Mouse (Mus musculus) retina, embryonic 14.5 days (tissue): Measurements from ENCODE around the gene Acoxl.

Experiments
- DNase-seq: peaks from one replicate; pipeline ENCODE4 v3.0.0-alpha.2; 2015; ENCODE audit warnings: low spot score

The Acoxl gene

DNA sequence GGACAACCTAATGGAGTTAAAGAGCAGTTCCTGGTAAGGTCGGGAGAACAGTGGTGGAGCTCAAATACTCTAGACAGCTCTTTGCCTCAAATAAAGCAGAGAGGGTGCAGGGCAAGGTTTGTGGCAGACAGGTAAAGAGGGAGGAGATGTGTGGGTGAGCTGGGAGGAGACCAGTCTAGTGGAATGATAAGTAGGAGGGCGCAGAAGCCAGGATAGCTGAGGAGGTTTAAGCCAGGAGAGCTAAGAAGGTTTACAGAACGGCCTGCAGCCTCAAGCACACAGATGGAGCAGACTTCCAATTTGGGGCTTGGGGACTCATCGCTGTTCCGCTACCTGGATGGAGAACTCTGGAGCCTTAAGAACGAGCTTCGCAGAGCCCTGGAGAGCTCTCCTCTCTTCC, at the start of gene Acoxl:
TSS of gene Acoxl (plus strand) at position 301 of the 400 bp plus-strand sequence.
- DNase-seq = no peak

DNA sequence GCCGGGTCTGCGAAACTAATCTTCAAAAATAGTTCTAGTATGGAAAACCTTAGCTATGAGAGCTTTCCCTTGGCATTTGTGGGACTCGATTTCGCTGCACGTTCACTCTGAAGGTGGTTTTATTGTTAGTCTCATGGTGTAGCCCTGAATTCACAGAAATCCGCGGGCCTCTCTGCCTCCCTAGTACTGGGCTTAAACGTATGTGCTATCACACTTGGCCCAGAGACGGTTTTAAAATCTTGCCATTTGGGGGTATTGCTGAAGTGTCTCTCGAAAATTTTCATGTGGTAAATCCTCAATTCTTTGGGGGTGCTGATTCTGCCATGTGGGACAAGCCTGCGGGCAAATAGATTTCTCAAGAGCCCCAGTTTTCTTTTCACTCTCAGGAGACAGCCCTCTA, 49.5 kb upstream of the Acoxl start:
- DNase-seq = no peak

DNA sequence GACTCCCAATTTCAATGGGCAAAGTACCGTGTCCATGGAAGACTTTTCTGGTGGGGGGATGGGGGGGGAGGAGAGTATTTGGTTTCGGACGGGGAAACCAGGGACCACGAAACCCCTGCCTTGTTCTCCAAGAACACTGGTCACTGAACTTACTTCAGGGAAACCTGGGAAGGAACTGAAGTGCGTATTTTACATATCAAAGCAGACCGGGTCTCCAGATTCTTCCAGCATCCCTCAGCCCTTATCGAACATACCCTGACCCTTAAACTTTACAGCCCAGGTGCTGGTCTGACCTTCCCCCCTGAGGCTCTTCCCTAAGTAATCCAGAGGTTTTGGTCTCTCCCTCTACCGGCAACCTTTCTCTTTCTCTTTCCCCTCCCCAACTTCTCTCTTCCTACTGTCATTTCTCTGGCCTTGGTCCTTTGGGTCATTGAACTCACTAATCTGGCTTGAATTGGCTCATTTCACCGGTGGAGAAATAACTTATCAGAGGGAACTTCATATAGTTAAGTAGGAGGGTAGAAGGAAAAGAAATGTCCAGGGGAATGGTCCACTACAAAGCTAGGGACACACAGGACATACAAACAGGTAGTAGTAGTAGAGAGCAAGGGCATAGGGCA, 48.9 kb upstream of the Acoxl start:
- no peak for DNase-seq

DNA sequence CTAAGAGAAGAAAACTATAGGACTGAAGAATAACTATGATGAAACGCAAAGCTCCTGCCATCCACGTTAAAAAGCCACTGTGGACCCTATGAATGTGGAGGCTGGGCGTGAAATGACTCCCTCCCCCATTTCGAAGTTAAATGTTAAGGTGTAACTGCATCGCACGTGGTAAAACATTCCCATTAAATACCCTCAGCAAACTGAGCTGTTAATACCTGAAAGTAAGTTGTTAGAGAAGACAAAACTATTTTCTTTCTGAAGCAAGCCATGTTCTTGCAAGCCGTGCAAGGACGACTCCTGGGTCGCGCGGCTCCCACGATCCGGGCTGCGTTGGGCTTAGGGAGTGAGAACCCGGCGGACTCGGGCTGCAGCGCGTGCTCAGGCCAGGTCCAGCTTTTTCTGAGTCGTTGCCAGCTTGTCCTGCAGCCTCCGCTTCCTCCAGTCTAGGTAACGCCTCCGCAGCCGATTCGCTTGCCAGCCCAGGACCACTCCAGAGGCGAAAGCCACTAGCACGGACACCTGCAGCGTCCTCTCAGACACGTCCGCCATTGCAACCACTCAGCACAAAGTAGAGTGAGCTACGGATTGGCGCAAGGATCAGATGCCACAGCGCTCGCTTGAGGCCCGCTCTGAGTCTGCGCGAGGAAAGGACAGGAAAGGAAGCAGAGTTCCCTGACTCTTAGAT, 46.6 kb upstream of the Acoxl start, which contains the start of gene Mtln:
TSS of gene Mtln (minus strand) at position 570 of the 685 bp plus-strand sequence.
- DNase-seq = peak; percentile 93

DNA sequence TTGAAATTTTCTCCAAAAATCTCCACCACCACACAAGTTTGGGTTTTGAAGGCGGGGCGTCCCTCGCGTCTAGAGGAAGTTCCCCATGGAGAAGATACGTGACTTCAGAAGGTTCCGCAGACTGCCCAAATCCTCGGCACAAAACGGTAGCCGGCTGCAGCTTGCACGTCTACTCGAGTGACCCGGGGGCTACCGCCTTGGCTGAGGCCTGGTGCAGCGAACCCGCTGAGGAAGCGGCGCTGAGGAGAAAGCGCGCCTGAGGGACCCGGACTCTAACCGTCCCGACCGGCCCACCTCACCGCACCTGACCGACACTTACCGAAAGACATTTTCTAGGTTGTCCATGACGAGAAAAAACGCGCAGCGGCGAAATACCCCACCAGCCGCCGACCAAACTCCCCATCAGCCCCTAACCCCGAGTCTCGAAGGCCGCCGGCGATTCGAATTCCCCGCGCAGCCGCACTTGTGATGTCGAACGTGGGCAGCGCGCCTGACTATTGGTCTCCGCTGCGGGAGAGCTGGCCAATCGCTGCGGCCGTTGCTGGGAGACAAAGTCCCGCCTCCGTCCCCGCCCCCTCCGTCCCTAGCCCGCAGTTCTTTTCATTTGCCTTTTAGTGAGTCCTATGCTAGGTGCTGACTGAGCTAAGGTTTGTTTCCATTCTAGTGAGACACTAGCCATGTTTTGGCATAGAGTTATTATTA, 7.1 kb upstream of the Acoxl start, which contains the start of gene Bub1:
TSS of gene Bub1 (minus strand) at position 465 of the 702 bp plus-strand sequence.
- peak; percentile 97 for DNase-seq

DNA sequence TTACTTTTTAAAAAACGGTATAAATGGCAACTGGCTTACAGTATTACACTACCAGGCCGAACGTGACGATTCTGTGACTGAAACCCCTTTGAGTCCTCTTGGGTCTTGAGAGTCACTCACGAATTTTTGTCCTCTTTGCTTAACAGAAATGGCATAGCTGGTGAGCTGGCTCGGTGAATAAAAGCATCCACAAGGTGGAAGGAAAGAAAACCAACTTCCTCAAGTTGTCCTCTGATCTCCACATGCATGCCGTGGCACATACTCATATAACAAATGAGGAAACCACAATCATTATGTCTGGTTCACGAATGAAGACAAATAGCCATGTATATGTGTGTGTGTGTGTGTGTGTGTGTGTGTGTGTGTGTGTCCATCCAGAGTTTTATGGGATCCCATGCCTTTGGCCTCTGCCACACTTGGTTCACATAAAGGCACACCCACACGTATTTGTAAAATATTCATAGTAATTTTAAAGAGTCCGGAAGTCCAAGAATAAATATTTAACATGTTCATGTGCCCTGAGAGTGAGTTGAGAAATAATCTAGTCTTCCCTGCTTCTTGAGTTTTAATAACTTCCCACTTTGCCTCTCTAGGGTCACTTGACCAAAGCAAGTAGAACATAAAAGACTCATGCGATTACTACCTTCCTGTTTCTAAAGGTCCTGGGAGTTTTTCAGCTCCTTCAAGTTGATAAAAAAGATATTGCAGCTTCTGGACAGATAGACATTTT, 6.4 kb upstream of the Acoxl start:
- no peak for DNase-seq

DNA sequence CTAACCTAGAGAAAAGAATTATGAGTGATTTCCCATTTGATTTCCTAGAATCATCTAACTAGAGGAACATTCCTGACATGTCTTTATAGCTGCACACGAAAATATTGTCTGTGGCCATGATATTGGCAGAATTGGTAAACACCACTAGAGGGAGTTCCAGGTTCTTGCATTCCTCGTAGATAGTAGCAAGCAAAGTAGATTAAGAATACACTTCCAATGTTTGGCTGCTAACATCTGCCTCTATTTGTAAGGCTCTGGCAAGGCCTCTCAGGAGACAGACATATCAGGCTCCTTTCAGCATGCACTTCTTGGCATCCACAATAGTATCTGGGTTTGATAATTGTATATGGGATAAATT, 5.9 kb upstream of the Acoxl start:
- DNase-seq = peak; percentile 66

DNA sequence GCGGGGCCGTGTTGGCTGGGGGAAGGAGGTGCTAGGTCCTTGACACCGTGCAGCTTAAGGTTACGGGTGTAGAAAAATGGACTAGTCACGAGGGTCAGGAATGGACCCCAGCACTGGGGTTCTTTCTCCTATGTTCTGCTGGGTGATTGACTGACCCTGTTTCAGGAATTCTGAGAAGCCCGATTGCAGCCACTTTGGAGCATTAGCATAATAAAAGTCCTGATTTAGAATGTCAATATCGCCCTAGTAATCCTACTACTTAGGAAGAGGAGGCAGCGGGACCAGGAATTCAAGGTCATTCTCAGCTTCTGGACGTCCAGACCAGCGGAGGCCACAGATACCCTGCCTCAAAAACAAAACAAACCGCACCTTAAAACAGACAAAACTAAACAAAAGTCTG, 749 bp downstream of the Acoxl start:
- no peak for DNase-seq

DNA sequence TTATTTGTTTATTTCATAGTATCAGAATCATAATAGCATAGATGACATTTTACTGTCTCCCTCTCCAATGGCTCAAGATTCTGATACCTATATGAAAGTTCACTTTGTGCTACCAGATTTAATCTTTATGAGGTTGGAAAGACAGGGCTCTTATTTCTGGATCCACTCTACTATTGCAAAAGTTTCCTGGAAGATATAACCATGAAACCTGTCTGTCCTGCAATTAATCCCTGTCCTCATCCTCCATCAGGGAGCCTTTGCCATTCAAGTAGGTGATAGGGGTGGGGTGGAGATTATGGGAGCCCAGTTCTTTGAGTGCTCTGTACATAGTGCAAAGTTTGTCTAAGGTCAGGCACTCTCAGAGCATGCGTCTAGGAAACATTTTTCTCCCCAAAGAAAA, 2.7 kb downstream of the Acoxl start:
- DNase-seq = no peak

DNA sequence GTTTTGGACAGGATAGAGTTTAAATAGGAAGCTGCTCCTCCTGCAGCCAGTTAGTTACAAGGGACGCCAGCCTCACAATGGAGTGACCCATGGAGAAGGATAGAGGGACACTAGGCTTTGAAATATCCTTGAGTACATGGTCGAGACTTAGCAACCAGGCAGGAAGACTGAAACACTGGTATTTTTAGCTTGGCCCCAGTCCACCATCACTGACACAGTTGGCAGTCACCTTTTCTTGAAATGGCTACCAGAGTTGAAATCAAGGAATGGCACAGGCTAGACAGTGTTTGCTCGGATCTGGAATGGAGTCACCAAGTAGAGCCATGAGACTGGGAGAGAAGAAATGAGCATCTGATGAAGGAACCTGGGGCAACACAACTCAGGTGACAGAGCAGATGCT, 3.7 kb downstream of the Acoxl start:
- no peak for DNase-seq

DNA sequence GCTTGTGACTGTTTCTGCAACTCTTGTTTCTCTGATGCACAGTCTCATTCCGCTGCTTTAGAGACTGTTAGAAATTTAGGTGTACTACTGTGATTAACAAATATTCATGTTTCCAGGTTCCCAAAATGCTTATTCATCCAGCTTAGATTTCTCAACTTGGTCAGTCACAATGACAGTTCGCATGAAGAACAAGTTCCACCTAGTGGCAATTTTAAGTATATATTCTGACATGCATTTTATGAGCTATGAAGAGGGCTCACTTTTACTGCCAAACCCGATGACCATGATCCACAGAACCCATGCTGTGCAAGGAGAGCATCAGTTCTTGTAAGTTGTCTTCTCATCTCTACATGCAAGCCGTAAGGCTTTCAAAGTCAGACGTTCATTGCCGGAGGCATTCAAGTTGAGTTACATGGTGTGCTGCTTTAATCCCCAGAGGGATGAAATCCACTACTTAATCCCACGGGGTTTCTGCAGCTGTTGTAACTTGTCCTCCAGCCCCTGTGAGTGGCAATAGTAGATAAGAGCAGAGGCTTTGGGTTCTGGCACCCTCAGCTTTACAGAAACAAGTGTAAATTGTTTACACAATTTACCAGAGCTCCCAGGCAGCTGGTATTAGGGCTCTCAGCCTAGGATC, 6.8 kb downstream of the Acoxl start:
- peak; percentile 61 for DNase-seq

DNA sequence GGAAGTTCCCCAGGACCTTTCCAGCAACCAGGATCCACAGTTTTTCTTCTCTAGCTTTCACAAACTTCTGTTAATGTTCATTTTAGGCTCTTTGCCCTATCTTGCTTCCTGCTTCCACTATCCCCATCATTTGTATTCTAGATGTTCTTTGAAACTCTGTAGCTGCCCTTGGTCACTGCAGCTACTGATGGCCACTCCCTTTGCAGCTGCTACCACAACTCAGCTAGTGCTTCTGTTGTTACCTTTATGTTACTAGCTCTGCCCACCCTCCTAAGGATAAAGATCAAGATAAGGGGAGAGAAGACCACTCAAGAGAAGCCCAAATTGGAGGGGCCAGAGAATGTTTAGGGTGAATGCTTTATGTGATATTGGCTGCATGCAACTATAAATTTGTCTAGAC, 7.3 kb downstream of the Acoxl start:
- no peak for DNase-seq

DNA sequence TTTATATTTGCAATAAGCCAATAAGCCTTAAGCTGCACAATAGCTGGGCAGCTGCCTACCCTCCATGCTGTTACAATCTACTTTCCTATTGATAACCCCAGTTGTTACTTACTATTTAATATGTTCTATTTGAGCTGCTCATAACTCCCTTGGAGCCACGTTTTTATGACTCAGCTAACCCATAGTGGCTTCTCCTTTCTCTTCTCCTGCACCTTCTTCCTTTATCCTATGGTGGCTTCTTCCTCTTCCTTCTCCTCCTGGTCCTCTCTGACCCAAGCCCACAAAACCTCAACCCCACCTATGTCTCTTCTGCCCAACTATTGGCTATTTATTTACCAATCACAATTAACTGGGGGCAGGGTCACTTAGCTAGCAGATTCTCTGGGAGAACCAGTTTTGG, 7.9 kb downstream of the Acoxl start:
- DNase-seq = no peak

DNA sequence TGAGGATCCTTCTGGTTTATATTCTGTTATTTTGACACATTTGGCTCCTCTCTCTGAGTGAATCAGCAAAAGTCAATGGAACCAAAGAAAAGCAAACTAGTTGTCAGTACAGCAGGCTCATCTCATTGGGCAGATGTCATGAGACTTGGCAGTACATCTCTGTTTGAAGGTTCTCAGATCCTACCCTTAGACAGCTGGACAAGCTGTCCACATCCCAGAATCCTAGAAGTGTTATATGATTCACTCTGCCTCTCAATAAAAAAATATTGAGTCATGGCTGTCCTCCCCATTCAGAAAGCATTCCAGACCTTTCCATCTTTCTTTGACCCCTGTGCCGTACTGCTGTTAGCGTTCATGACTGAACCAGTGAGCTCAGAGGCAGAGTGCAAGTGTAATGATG, 11.7 kb downstream of the Acoxl start:
- no peak for DNase-seq

DNA sequence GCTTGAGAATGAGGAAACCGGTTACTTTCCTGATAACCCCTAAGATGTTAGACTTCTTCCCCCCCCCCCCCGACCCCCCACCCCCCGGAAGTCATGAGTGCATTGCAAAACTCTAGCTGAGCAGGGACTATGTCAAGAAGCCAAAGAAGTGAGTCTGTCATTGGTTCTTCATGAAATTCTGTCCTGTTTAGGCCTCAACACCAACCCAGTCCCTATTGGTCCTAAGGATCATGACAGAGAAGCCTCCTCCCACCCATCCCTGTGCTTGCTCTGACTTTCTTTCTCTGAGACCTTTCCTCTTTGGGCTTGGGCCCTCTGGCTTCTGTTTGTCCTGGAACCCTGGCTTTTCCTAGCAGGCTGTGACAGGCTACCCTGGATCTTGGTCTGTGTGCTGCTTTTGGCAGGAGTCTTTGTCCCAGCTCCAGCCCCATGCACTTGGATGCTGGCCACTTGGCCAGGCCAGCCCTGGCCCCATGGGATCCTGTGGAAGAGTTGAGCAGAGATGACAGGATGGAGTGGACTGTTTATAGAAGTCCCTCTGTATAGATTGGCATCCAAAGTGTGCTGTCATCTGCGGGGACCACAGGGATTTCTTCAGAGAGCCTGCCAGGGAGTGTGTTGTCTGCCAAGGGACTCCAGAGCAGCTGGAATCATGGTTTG, 15.8 kb downstream of the Acoxl start:
- no peak for DNase-seq

DNA sequence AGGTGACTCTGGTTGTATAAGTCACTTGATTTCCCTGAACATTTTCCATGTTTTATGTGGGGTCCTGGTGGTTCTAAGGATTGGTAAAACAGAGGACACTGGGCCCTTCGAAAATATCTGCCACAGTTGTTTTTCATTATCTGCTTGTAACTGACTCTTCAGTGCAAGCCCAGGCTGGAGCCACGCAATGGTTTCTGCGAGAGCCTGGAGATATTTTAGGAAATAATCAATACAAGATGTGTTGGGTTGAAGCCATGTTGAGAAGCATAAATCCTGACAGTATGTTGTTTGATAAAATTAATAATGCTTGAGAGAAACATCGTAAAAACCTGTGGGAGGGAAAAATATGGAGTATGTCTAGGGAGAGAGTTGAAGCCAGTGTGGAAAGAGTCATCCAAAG, 25.7 kb downstream of the Acoxl start:
- no peak for DNase-seq

DNA sequence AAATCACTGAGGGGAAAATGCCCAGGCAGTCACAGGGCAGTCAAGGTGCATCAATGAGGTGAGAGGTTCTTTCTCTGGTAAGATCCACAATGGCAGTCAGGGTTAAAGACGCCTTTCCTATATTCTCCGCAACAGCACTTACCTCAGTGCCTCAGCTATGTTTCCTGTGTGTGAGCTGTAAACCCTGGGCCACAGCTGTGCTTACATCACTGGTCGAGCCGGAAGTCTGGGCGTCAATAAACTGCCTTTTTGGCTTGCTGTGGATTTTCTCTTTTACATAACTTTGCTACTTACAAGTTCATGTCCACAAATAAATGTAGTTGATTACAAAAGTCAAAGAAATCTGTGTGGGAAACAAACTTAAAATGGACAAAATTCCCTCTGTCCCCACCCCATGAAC, 42.4 kb downstream of the Acoxl start:
- no peak for DNase-seq

DNA sequence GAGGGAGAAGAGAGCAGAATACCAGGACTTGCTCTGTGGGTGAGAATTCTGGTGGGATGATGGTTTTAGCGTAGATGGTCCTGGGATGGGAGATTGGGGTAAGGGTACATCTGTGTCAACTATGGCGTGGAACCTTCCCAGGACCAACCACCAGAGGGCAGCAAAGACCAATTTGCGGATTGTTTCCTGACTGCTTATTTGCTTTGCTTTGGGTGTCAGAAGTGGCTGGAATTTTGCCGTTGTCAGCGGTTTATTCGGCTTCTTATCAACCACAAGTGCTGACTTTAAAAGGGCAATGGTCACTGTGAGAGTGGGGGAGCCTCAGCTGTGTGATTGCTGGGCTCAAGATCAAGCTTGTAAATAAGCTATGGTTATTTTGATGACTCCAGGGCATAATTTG, 50.8 kb downstream of the Acoxl start:
- peak; percentile 97 for DNase-seq

DNA sequence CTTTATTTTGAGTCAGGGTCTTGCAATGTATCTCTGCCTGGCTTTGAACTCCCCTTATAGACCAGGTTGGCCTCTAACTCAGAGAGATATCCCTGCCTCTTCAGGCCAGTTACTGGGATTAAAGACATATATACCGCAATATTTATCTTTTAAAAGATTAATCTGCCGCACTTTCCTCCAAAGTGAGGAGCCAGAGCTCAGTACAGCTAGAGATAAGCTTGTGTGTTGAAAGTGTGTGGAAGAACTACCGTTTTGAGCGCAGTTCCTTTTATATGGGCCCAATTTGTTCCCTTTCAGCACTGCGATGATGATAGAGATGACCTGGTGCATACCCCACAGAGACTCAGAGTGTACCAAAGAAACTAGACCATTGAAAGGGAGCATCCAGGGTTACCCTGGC, 51.3 kb downstream of the Acoxl start:
- DNase-seq = no peak

DNA sequence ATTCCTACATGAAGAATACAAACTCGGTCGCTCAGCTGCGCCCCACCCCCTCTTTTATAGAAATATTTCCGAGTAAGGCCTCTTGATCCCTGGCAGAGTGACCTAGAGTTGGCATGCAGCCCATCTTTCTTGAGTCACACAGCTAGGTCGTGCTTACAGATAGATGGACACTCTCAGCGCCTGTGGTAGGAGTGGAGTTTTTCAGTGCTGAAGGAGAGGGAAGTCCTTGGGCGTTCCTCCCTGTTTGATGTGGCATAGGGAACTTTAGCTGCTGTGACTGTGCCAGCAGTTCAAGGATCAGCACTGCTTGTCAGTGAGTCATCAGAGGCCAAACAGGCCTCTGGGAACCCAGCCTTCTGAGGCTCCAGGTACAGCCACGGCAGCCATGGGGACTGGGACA, 51.9 kb downstream of the Acoxl start:
- no peak for DNase-seq

DNA sequence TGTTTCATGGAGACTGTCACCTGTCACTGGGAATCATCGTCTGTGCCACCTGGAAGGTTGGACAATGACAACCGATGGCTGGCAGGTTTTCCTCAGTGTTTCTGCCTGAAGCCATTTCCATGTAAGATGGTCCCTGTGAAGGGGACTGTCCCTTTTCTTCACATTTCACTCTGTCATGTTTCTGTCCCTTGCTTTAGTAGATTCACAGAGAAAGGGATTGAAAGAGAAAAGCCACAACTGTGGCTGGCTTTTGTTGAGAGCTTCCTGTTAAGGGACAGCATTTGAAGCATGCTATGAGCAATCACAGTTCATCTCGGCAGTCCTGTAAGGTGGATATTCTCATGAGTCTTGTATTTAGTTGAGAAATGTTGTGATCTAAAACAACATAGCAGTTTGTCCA, 52.4 kb downstream of the Acoxl start:
- DNase-seq = no peak

DNA sequence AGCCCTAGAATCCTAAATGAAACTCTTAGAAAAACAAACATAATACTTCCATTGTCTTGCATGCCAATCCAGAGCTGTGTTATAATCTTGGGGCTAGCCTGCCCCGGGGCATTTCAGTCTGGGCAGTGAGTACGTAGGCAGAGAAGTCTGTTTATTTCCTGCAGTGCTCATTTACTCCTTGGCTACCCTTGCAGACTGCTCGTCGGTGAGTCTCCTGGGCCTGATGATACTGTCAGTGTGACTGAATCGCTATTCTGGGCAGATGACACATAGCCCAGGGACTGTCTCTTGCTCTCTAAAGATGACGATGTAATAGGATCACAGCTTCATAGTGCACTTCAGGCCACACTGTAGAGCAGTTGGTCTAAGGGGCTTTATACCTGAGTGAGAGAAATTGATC, 56.2 kb downstream of the Acoxl start:
- DNase-seq = no peak
